Mouse (Mus musculus) ES-CJ7 (cell line): ENCODE results near the gene Cblc.

Experiments used
- DNase-seq: peaks from one replicate; pipeline ENCODE4 v3.0.0; 2011; ENCODE audit warnings: low read depth, low spot score

Gene Cblc

GRCm38 (mm10) chr7:19752652-19753051 lies 44.0 kb downstream of the Cblc start:
- peak; percentile 55 for DNase-seq

DNA sequence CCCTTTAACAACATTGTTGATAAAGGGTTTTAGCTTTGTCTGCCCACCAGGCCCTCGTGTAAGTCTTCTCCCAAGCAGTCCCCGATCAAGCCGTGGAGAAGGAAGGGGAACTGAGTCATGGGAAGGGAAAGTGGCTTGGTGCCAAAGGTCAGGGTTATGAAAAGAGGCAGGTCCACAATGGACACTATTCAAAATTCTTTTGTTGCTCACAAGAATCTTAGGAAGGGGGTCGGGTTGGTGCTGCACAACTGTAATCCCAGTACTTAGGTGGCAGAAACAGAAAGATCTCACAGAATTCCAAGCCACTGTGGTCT lies 45.6 kb downstream of the Cblc start:
- no peak for DNase-seq

DNA sequence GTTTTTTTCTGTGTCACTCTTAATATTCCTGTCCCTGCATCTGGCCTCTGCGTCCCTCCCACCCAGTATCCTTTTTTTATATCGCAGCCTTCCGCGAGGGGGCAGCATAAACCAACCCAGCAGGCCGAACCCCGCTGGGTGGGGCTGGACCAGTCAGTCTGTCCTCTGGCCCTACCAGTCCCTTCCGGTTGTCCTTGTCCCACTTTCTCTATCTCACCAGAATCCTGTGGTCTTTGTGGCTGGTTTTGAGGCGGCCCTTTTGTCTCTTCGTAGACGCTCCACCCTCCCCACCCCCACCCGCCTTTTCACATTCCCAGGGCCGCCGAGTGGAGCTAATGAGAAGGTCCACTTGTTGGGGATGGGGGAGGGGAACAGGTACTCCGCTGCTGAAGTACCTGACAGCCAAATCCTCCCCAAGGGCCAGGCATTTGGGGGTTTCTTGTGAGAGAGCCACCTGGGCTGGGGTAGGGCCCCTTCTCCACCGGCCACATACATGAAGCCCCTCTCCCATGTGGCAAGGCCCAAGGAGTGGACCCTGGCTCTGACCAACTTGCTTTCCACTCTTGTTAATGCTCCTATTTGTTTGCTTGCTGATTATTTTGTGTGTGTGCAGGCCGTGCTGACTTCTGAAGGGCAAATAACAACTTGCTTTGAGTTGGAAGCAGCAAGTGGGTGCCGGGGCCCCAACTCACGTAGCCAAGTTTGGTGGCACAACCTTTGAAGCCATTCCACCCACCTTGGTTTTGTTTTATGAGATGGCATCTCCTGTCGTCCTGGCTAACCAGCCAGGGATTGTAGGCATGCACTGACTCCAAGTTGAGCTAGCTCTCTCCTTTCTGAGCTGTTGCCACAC lies 46.2 kb downstream of the Cblc start, which contains the start of gene Nectin2:
Gene Nectin2 (minus strand): TSS at position 267 of the 853 bp plus-strand sequence.
- DNase-seq, result peak; percentile 89

GRCm38 (mm10) chr7:19749389-19750216 lies 47.0 kb downstream of the Cblc start:
- DNase-seq, result peak; percentile 99

DNA sequence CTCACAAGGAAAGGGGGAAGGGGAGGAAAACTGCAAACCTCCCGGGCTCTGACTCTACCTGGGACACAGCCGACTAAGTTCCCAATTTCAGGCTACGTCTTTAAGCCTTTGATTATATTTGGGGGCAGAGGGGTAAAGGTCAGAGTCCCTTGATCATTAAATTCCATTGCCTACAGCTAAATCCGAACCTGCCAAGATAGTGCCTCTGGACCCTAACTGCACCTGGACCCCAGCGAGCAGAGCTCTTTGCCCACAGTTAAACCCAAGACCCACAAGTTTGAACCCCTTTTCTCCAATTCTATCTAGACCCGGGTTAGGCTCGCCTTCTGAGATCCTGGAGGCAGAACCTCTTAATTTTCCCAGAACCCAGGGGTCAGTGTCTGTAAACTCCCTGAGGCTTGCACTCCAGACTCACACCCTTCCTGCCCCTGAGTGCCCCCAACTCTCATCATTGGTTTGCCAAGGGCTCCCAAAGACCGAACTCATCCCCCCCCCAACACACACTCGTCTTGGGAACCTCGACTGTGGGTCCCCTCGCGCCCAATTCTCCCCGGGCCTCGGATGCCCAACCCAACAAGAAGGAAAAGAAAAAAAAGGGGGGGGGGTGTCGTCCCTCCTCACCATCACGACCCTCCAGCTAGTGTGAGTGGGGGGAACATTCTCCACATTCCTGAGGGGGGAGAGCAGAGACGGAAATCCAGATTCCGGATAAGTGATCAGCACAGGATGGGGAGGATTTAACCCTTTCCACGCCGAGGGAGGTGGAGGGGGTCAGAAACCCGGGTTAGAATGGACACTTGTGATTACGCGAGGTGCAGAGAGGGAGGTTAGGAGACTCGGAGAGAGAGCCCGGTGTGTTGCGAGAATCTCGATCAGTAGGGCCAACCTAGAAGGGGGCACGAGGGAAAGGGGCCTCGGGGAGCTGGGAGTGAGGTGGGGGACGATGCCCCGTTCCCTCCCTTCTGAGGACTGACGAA lies 48.1 kb downstream of the Cblc start:
- DNase-seq, result peak; percentile 56

- DNase-seq, result peak; percentile 92
Observed at GRCm38 (mm10) chr7:19747420-19748218, 49.0 kb downstream of the Cblc start.

DNA sequence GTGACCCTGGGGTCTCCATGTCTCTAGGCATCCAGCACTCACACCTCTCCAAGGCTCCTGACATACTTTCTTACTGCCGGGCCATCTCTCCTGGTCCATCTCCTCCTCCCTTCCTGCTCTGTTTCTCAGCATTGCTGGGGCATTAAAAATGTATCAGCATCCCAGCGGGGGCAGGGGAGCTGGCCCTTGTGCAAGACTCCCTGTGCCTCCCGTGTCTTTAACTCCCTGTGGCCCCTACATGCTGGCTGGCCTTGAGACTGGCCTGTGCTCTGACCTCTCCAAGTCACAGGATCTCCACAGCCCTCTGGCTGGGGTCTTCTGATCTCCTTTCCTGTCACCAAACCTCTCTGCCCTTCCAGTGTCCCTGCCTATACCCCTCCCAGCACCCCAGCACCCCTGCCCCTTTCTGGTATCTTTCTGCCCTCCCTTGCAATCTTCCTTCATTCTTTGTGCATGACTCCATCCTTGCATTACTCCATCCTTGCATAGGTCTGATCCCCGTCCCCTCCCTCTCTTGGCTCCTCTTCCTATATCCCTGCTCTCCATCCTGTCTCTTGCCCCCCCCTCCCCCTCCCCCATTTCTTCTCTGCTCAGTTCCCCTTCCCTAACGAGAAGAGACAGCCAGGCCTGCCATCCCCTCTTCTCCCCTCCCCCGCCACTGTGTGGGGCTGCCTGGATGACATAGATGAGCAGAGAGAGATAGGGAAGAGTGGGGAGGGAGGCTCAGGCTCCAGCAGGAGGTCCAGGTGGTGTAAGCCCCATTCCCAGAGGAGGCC lies 50.0 kb downstream of the Cblc start:
- peak; percentile 65 for DNase-seq

DNA sequence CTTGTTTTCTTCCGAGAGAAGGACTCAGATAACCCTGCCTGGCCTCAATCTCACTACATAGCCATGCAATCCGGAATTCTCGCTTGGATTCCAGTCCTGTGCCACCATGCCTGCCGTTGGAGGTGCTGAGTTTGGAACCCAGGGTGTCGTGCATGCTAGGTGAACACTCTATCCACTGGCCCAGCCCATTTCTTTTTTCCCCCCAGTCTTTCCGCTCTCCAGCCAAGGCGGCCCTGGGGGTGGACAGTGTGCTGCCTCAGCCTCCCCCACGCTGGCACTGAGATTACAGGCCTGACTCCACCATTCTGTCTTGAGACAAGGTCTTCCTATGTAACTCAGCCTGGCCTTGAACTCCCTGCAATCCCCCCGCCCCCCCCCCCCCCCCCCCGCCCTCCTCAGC lies 50.6 kb downstream of the Cblc start:
- no peak for DNase-seq

GRCm38 (mm10) chr7:19744590-19745385 lies 51.8 kb downstream of the Cblc start:
- DNase-seq, result no peak

GRCm38 (mm10) chr7:19743791-19744190 lies 52.8 kb downstream of the Cblc start:
- no peak for DNase-seq

DNA sequence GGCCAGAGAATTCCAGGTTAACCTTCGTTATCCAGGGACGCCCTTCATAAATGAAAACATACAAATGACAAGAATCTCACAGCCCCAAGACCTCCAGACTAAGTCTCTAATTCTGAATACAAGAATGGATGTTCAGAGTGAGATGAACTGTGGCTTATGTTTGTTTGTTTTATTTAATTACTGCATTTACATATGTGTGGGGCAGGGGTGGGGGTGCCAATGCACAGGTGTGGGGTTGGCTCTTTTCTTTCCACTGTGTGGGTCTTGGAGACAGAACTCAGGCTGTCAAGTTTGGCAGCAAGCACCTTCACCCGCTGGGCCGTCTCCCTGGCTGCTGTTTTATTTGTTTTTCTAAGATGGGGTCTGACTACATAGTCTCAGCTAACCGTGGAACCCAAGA lies 54.1 kb downstream of the Cblc start:
- DNase-seq, result peak; percentile 52

DNA sequence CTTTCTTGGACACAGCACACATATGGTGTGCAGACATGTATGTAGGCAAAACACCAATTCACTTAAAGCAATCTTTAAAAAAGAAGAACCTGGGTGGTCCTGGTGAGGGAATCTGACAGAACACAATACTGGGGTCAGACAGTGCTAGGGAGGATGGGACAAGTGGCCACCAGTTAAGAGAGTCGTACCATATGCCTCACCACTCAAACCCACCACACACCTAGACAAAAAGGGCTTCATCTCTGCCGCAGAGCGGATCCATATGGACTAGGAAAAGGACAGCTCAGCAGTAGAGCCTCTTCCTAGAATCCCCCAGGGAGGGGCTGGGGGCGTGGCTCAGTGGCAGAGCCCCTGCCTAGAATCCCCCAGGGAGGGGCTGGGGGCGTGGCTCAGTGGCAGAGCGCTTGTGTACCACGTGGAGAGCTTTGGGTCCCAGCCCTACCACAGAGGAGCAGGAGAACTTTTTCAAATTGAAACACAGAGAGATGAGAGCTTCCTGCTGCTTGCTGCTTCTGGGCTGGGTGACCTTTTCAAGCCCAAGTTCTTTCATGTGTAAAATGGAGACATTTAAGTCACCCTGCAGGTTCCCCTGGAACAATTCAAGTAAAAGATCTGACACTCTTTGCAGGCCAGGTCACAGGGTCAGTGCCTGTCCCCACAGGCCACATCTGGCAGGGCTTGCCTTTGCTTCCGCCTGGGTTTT lies 55.1 kb downstream of the Cblc start:
- peak; percentile 97 for DNase-seq

DNA sequence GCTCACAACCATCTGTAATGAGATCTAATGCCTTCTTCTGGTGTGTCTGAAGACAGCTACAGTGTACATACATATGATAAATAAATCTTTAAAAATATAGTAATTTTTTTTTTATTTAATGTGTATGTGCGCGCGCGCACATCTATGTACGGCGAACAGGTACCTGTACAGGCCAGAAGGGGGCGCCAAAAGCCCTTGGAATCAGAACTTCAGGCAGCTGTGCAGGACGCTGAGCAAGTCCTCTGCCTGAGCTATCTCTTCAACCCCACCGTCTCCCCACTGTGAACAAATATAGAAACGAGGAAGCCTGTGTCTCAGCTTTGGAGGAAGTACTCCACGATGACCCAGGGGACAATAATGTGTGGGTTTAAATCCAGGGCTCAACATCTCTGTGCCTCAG lies 56.3 kb downstream of the Cblc start:
- DNase-seq, result peak; percentile 79

- peak; percentile 58 for DNase-seq
Observed at GRCm38 (mm10) chr7:19738771-19739170, 57.8 kb downstream of the Cblc start.

DNA sequence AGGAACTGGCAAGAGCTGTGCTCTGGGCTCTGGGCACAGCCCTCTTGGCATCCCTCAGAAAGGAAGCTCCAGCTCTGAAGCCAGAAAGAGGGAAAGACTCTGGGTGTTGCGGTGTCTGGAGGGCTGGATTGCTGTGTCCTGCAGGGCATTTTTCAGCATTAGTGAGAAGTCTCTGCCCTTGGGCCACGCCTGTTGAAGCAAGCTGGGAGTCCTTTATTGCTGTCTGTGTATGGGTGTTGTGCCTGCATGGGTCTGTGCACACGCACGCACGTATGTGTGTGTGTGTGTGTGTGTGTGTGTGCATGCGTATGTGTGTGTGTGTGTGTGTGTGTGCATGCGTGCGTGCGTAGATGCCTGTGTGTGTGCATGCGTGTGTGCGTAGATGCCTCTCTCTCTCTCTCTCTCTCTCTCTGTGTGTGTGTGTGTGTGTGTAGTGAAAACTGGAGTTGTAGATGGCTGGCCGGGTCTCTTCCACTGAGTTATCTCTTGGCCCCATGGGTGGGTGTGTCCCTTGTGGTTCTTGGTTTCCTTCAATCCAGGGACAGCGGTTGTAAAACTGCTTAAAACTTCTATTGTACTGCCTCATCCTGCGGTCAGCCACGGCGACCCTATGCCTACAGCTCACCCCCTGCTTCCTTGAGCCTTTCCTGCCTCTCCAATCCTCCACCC lies 60.1 kb downstream of the Cblc start:
- DNase-seq, result no peak

DNA sequence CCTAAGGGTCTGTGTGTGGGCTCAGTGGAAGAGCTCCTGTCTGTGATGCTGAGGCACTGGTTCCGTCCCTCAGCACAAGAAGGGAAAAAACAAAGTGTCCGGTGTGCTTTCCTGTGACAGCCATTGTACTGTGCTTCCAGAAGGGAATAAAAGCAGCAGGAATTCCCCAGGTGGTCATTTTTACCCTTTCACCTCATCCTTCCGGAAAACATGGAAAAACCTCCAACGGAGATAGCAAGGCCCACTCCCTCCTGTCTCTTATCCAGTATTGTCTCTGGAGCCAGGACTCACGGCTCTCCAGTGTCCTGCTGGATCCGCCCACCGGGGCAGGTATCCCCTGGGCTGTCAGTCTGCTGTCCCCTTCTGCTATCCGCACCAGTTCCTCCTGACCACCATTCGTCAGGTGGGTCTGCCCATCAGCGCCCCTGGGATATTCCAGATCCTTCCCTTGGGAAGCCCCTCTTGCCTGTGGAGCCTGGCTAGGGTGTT lies 62.4 kb downstream of the Cblc start:
- no peak for DNase-seq
